ENCODE assay signal across 17 mouse cellular contexts in the genomic region with DNA sequence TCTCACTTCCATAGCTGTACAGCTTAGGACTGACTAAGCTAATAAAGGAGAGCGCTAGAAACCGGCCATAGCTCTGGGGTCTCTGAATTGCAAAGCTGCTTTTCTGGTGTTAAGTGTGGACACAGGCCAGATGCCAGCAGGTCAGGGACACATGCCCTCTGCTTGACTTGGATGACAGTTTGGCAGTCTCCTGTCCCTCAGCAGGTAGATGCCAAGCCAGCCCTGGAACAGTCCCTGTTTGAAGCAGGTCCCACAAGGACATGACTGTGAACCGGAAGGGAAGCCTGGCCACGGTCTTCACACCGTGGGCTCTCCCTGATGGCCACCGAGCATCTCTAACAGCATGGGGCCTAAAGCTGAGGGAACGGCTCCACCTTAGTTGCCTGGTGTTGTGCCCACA. TPM values are rescaled to one million over a fixed set of nuclear protein-coding genes. Genes with fewer than 3 reads are reported as not detected.
DNase-seq lines count a peak whose midpoint lies in the region.
"Had no signal": no experiment of that assay in that cellular context is flagged by ENCODE, and none has a peak within 500 bp of the region (broad histone marks: within the 10 kb centered on the region; RNA-seq: fewer than 3 reads in every experiment).

No protein-coding gene starts in this region.

- H3K27ac ChIP-seq in limb, embryonic 10.5 days: peak overlapping the region; percentile 56; the same call in 1 of the 2 replicates
- H3K27ac ChIP-seq: heart, embryonic 13.5 days; kidney, embryonic 15.5 days had no signal

- H3K9me3 ChIP-seq in limb, embryonic 10.5 days (replicated peaks): no peaks in the 10 kb centered on the region
- H3K9me3 ChIP-seq: forebrain, embryonic 12.5 days; heart, embryonic 13.5 days; kidney, embryonic 15.5 days; neural tube, embryonic 12.5 days had no signal

- H3K27me3 ChIP-seq in limb, embryonic 10.5 days (ENCODE audit: low read depth, poor library complexity, severe bottlenecking): no peaks in the 10 kb centered on the region
- H3K27me3 ChIP-seq: forebrain, embryonic 12.5 days; heart, embryonic 13.5 days; kidney, embryonic 15.5 days; neural tube, embryonic 12.5 days; Patski had no signal

- peak; percentile 36 for DNase-seq in cerebellum, adult 9-10 months
- no peak for DNase-seq in cerebellum, adult 11 months
- peak; percentile 37 for DNase-seq in lung, postnatal 36 days
- DNase-seq in lung, postnatal 10 days: no peak
- peak; percentile 67 to 74 for DNase-seq in cerebellum, postnatal 14 days
- DNase-seq in limb, embryonic 10.5 days (ENCODE audit: low spot score): no peak
- no peak for DNase-seq in retina, embryonic 14.5 days (ENCODE audit: low spot score)
- no peak for DNase-seq in frontal cortex, adult 2 months (ENCODE audit: extremely low spot score in 1 of 2, low spot score in 1 of 2)
- DNase-seq: heart, postnatal 4 days; liver, postnatal 0 days; thymus, postnatal 25 days had no signal

- WGBS in limb, embryonic 10.5 days: 85% methylated on average over 7 of the region's 7 CpGs

- no peak overlapping the region for H3K4me3 ChIP-seq in limb, embryonic 10.5 days
- H3K4me3 ChIP-seq: forebrain, embryonic 12.5 days; heart, embryonic 13.5 days; kidney, embryonic 15.5 days; neural tube, embryonic 12.5 days had no signal

- H3K4me1 ChIP-seq in limb, embryonic 10.5 days: peaks cover 41% of the 10 kb centered on the region

- peaks cover 31% of the 10 kb centered on the region for H3K36me3 ChIP-seq in limb, embryonic 10.5 days

RNA-seq across cellular contexts. Expression of gene Tcp11, which starts 17.7 kb away (rescaled TPM):
- polyA plus RNA-seq in limb, embryonic 10.5 days (2016; fragmentation: Nextera tagmentation; extraction: Ambion mirVana): 0.97 and 1.1 TPM in 2 replicates
- 0.55 and 1.0 TPM in 2 replicates for polyA plus RNA-seq in frontal cortex, adult 2 months (2012; rRNA removed)
- polyA plus RNA-seq: C2C12 had no signal

Comparison
In these comparisons a context has a peak if more than half of its experiments do, and no peak if none do; other contexts are left out.
1. DNase-seq: peak in cerebellum, adult 9-10 months (single experiment), lung, postnatal 36 days (single experiment) and cerebellum, postnatal 14 days (2 of 2); none in cerebellum, adult 11 months (single experiment), lung, postnatal 10 days (single experiment), limb, embryonic 10.5 days (single experiment), retina, embryonic 14.5 days (single experiment) and frontal cortex, adult 2 months (0 of 2).